Mouse (Mus musculus): Measurements from ENCODE around the gene C2cd4c.

DNA sequence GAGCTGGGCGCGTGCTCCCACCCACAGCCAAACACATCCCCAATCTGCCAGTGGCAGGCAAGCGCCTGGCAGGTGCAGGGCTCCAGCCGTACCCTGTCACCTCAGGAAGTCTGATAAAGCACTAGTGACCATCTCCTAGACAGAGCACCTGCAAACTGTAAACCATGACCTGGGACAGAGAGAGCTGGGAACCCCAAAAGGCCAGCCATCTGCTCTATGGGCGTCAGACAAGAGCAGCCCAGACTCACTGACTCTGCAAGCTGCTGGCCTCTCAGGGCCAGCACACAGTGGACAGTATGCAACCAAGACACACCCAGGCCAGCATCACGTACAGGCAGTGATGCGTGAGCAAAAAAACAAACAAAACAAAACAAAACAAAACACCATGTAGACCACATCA, 34.9 kb downstream of the C2cd4c start:
- TF ChIP-seq TAL1 (IDR thresholded peaks at IDR 0.05; ENCODE audit: low read length), result no peak
- no peak for TF ChIP-seq GATA1 (IDR thresholded peaks at IDR 0.05; ENCODE audit: low read length)

All from erythroblast, embryonic 14.5 days (primary cell).